Mouse (Mus musculus): ENCODE data around the gene Serp2. TPM values are rescaled to one million over a fixed set of nuclear protein-coding genes. Genes with fewer than 3 reads are reported as not detected.
"Not testable (repeated sequence)": the region's sequence is repeated elsewhere in the genome, so short reads cannot be mapped to it uniquely, and the experiment has no call there.

Serp2 gene
- polyA plus RNA-seq, 1 experiment, result not detected

DNA sequence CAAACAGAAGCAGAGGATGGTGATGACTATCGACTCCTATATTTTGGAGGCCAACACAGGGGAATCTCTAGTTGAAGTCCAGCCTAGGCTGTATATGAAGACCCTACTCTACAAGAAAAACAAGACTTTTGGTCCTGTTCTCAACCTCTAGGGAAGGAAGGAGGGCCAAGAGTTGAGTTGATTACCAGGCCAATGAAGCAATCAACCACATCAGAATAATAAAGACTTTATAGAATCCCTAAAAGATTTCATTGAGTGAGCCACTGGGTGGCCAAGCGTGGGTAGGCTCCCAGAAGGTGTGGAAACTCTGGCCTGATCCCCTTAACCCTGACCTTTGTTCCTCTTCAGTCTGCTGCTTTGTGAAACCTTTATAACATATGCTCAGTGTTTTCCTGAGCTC lies 2.5 kb upstream of the Serp2 start:
- Histone ChIP-seq H3K4me3 (ENCODE audit: insufficient read depth, low read depth, low read length) (no peak overlapping the region), H3K4me1 (ENCODE audit: control insufficient read depth, insufficient read depth, low read length) (peaks cover 5% of the 10 kb centered on the region; the same call in 1 of the 2 replicates), H3K27ac (ENCODE audit: insufficient read depth, low read depth, low read length) (no peak overlapping the region)
- WGBS, result 96% methylated on average over 2 of the region's 2 CpGs
- TF ChIP-seq POLR2A (IDR thresholded peaks at IDR 0.05; ENCODE audit: insufficient read depth, low read depth, low read length), result no peak
- no peak for TF ChIP-seq CTCF (IDR thresholded peaks at IDR 0.05; ENCODE audit: insufficient read depth, low read depth, low read length)

DNA sequence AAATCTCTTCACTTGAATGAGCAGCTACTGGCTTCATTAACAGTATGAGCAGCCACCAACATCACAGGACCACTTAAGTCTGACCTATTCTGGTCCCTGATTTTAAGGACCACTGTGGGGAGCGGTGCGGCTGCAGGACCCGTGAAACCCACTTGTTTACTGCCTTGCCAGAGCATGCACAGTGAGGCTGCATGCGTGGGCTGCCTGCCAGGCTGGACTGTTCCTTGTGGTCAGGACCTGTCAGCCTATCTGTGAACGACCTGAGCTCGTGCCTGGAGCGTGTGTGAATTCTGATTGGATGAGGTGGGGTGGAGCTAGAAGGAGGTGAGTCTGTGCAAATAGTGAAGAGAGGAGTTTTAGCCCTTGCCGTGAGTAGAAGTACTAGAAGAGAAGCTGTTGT lies 1.5 kb upstream of the Serp2 start:
- not testable (repeated sequence) for H3K4me1 ChIP-seq (ENCODE audit: control insufficient read depth, insufficient read depth, low read length); H3K4me3 ChIP-seq (ENCODE audit: insufficient read depth, low read depth, low read length)
- WGBS, result 70% methylated on average over 8 of the region's 8 CpGs

DNA sequence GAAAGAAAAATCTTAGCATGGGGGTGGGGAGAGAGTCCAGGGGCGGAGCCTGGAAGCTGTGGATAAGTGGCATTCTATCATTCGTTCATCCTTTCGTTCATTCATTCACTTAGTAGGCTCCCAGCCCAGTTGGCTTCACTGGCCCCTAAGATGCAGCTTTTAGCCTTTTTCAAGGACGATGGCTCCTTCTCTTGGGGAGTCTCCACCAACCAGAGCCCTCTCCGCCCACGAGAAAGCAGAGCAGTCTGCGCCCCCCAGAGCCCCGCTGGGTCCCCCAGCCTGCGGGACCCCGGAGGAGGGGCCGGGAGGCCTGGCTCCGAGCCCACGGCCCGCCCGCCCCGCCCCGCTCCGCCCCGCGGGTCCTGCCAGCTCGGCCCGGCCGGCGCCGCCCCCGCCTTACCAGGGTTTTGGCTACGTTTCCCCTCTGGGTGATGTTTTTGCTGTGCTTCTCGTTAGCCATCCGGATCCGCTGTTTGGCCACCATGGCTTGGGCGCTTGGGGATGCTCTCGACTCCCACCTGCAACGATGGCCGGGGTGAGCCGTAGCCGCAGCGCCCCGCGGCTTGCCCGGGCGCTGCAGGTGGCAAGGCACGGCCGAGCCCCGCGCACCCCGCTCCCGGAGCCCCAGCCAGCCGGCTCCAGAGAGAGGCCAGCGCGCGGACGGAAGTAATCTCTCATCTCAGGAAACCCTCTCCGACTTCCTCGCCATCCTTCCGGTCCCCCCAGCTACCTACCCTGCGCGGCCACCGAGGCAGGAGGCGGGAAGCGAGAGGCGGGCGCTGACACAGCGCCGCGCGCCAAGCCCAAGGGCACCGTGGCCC lies 448 bp downstream of the Serp2 start:
- WGBS, result under 1% methylated on average over 65 of the region's 67 CpGs
- H3K4me3 ChIP-seq (ENCODE audit: insufficient read depth, low read depth, low read length), result peak overlapping the region; percentile 91
- no peak for TF ChIP-seq POLR2A (IDR thresholded peaks at IDR 0.05; ENCODE audit: insufficient read depth, low read depth, low read length)

More for the DNA sequence above, 1.5 kb upstream of the Serp2 start:
- not testable (repeated sequence) for H3K27ac ChIP-seq (ENCODE audit: insufficient read depth, low read depth, low read length)

DNA sequence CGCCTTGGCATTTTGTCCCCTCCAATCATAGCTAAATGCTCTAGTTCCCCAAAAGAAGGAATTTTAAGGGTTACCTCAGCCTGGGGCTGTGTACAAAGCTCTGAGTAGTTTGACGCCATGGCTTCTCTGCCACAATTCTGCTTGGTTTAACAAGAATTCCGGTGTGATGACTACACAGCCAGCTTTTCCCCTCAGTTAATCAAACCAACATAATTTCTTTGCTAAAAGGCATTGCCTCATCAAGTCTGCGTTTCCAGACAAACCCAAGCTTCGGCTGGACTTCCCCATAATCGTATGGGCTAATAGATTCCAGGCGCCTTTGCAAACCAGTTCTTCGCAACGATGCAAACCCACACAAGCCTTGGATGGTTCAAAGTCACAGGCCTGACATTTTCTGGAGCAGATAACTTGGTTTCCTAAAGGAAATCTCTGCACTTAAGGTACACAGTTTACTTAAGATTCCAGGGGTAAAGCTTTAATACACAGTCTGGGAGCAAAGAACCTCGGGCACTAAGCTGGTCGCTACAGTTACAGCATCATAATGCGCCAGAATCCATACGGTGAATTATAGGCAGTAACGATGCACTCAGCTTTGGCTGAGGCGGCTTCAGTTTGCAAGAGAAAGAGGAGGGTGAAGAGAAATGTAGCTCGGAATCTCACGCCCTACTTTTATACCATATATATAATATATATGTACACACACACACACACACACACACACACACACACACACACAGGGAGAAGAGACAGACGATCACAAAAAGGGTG lies 1.2 kb downstream of the Serp2 start:
- TF ChIP-seq CTCF (IDR thresholded peaks at IDR 0.05; ENCODE audit: insufficient read depth, low read depth, low read length) (no peak), POLR2A (IDR thresholded peaks at IDR 0.05; ENCODE audit: insufficient read depth, low read depth, low read length) (no peak)
- 25% methylated on average over 18 of the region's 18 CpGs for whole genome bisulfite sequencing
- Histone ChIP-seq H3K4me3 (ENCODE audit: insufficient read depth, low read depth, low read length) (peak overlapping the region; percentile 91), H3K27ac (ENCODE audit: insufficient read depth, low read depth, low read length) (peak overlapping the region; percentile 89), H3K4me1 (ENCODE audit: control insufficient read depth, insufficient read depth, low read length) (peaks cover 8% of the 10 kb centered on the region)

More for the DNA sequence above, 448 bp downstream of the Serp2 start:
- H3K27ac ChIP-seq (ENCODE audit: insufficient read depth, low read depth, low read length), result peak overlapping the region; percentile 93
- H3K4me1 ChIP-seq (ENCODE audit: control insufficient read depth, insufficient read depth, low read length), result peaks cover 8% of the 10 kb centered on the region

DNA sequence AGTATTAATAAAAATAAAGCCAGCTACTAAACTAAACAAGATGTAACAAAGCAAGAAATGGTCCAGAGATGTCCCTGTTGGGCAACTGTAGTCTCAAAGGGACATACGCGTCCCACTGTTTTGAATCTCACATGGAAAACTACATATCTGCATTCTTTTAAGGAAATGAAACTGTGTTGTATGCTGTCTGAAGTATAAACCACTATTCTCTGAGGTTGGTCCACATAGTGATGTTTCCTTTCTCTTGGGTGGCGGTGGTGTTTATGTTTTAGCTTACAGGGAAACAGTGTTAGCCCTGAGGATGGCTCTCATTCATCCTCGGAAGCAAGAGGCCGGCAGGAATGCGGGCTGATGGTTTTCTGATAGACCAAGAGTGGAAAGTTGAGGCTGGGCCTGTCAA lies 12.6 kb downstream of the Serp2 start:
- WGBS, result 91% methylated on average over 6 of the region's 6 CpGs
- Histone ChIP-seq H3K27ac (ENCODE audit: insufficient read depth, low read depth, low read length) (no peak overlapping the region), H3K4me1 (ENCODE audit: control insufficient read depth, insufficient read depth, low read length) (peaks cover 12% of the 10 kb centered on the region), H3K4me3 (ENCODE audit: insufficient read depth, low read depth, low read length) (no peak overlapping the region)
- TF ChIP-seq POLR2A (IDR thresholded peaks at IDR 0.05; ENCODE audit: insufficient read depth, low read depth, low read length) (no peak), CTCF (IDR thresholded peaks at IDR 0.05; ENCODE audit: insufficient read depth, low read depth, low read length) (no peak)

DNA sequence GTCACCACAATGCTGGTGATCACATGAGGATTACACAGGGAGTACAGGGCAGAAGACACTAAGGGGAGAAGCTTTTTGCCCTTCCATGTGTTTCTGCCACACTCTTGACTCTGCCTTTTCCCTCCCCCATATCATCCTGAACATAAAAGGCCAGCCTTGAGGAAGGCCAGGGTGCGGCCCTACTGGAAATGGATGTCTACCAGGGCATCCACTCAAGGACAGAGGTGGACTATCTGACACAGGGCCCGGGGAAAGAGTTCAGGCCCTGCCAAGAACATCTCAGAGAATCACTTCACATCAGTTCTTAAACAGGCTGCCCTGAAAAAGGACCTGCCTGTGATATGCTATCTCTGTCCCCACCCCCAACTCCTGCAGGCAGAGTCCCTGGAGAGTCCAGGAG lies 15.3 kb downstream of the Serp2 start:
- Histone ChIP-seq H3K4me1 (ENCODE audit: control insufficient read depth, insufficient read depth, low read length) (peaks cover 17% of the 10 kb centered on the region), H3K4me3 (ENCODE audit: insufficient read depth, low read depth, low read length) (no peak overlapping the region), H3K27ac (ENCODE audit: insufficient read depth, low read depth, low read length) (no peak overlapping the region)
- 83% methylated on average over 2 of the region's 2 CpGs for WGBS
- TF ChIP-seq CTCF (IDR thresholded peaks at IDR 0.05; ENCODE audit: insufficient read depth, low read depth, low read length), result no peak
- no peak for TF ChIP-seq POLR2A (IDR thresholded peaks at IDR 0.05; ENCODE audit: insufficient read depth, low read depth, low read length)

DNA sequence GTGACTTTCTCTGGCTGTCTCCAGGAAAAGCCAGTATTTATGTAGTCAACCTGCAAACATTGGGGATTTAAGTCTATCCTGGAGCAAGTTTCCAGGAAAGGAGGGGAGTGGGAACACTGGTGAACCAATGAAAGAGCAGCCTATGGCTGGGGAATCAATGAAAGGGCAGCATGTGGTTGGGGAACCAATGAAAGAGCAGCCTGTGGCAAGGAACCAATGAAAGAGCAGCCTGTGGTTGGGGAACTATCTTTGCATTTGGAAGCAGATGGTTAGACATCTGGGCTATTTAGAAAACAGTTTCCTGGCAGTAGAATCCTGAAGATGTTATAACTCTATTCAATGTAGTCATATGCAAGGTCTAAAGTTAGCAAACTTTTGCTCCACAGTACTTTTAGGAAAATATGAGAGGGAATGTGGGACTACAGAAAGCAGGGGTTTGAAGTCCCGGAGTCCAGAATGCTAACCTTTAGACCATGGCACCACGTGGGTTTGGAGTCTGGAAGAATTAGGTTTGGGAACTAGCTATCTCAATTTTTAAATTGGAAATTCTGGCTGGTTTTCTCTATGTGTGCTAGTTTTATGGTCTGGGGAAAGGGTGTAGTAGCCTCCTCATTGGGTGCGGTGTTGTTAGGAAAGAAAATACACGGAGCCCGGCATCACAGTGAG lies 16.6 kb downstream of the Serp2 start:
- Histone ChIP-seq H3K4me3 (ENCODE audit: insufficient read depth, low read depth, low read length) (no peak overlapping the region), H3K27ac (ENCODE audit: insufficient read depth, low read depth, low read length) (no peak overlapping the region), H3K4me1 (ENCODE audit: control insufficient read depth, insufficient read depth, low read length) (peaks cover 17% of the 10 kb centered on the region)
- WGBS, result 93% methylated on average over 5 of the region's 5 CpGs
- TF ChIP-seq POLR2A (IDR thresholded peaks at IDR 0.05; ENCODE audit: insufficient read depth, low read depth, low read length) (no peak), CTCF (IDR thresholded peaks at IDR 0.05; ENCODE audit: insufficient read depth, low read depth, low read length) (no peak)

DNA sequence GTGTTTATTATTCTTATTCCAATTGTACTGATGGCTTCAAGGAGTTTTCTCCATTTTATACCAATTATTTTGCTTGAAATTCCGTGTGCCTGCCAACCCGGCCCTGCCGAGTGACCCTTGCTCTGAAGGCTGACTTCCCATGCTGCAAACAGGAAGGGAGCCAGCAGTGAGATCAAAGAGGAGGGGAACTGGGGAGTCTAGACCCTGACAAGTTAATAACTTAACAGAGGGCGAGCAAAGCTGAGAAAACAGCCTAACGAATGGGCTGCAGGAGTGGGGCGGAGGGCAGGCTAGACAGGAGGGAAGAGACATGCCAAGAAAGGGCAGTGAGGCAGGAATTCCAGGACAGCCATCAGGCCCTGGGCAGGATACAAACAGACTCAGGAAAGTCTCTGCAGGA lies 19.8 kb downstream of the Serp2 start:
- Histone ChIP-seq H3K4me3 (ENCODE audit: insufficient read depth, low read depth, low read length) (no peak overlapping the region), H3K27ac (ENCODE audit: insufficient read depth, low read depth, low read length) (no peak overlapping the region), H3K4me1 (ENCODE audit: control insufficient read depth, insufficient read depth, low read length) (peaks cover 20% of the 10 kb centered on the region)
- WGBS, result 36% methylated on average over 6 of the region's 6 CpGs
- TF ChIP-seq CTCF (IDR thresholded peaks at IDR 0.05; ENCODE audit: insufficient read depth, low read depth, low read length) (no peak), POLR2A (IDR thresholded peaks at IDR 0.05; ENCODE audit: insufficient read depth, low read depth, low read length) (no peak)

DNA sequence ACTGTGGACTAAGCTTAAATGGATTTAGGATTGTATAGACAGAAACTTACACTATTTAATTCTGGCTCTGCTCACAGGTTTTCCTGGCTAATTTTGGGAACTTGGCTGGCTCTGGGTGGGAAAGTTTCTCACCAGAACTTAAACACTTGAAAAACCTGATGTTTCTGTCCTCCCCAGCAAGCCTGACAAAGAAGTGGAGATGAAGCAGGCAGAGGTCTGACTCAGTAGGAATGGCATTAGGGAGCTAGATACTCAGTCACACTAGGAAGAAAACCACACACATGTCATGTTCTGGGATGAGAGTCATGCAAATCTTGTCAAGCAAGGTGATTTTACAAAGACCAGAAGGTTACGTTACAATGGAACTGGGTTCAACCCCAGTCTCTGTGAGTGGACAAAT lies 21.6 kb downstream of the Serp2 start:
- Histone ChIP-seq H3K4me3 (ENCODE audit: insufficient read depth, low read depth, low read length) (no peak overlapping the region), H3K27ac (ENCODE audit: insufficient read depth, low read depth, low read length) (no peak overlapping the region), H3K4me1 (ENCODE audit: control insufficient read depth, insufficient read depth, low read length) (peaks cover 10% of the 10 kb centered on the region)
- WGBS, result 92% methylated on average over 1 of the region's 1 CpGs
- TF ChIP-seq POLR2A (IDR thresholded peaks at IDR 0.05; ENCODE audit: insufficient read depth, low read depth, low read length), result no peak
- TF ChIP-seq CTCF (IDR thresholded peaks at IDR 0.05; ENCODE audit: insufficient read depth, low read depth, low read length), result no peak

Data from olfactory bulb, adult 2 months (tissue).